ENCODE assay signal across 8 mouse cellular contexts in the genomic region with DNA sequence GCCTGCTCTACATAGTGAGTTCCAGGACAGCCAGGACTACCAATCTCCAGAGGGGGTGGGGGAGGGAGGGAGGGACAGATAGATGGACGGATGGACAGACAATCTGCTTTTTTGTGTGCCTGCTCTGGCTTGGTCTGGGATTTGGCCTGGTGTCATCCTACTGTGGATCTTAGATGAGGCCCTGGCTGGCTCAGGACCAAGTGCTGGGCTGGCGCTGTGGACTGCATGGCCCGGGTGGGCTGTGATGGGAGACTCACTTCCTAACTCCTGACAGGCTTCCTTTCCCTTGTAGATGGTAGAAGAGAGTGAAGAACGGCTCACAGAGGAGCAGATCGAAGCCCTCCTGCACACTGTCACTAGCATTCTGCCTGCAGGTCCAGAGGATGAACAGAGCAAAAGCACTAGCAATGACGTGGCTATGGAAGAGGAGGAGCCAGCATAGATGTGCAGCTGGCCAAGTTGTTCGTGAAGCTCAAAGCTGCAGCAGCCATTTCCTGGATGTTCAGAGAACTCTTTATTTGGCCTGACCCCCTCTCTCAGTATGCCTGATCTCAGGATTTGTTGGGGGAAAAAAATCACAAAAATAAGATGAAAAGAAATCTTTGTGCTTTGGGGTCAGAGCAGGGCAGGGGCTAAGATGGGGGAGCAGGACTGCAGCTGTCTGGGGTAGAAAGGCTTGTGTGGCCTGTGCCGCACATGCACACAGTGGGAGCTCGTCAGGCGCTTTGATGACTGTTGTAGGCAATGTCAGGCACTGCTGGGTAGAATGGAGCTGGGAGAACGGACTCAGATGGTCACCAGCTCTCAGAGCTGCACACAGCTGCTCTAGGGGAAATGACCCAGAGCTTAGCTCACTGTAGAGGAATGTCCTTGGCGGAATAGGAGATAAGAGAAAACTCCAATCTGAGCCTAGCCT. TPM values are rescaled to one million over a fixed set of nuclear protein-coding genes. Genes with fewer than 3 reads are reported as not detected.
DNase-seq lines count a peak whose midpoint lies in the region; ATAC-seq lines count a peak whose summit lies in the region.

No protein-coding gene starts in this region.

- H3K27me3 ChIP-seq in heart, embryonic 12.5 days (replicated peaks), result peaks cover 6% of the 10 kb centered on the region; the same call in 1 of the 2 replicates
- no peaks in the 10 kb centered on the region for H3K27me3 ChIP-seq in limb, embryonic 15.5 days

- no peak overlapping the region for H3K9ac ChIP-seq in heart, embryonic 12.5 days
- H3K9ac ChIP-seq in limb, embryonic 15.5 days, result no peak overlapping the region

- peak; percentile 81 for ATAC-seq in heart, embryonic 12.5 days (ENCODE audit: insufficient number of reproducible peaks, low FRiP score)
- ATAC-seq in limb, embryonic 15.5 days (ENCODE audit: insufficient number of reproducible peaks, low FRiP score, low TSS enrichment, low read depth), result peak; percentile 21; the same call in 1 of the 2 replicates
- ATAC-seq in CD4-positive, CD25-positive, alpha-beta regulatory T cell, adult 4 months, result no peak
- no peak for ATAC-seq in megakaryocyte-erythroid progenitor cell, adult 5-6 weeks (replicated peaks; ENCODE audit: low FRiP score, low TSS enrichment, poor library complexity, severe bottlenecking)
- ATAC-seq in erythroid progenitor cell, adult 5-6 weeks (replicated peaks; ENCODE audit: low FRiP score, poor library complexity, severe bottlenecking), result no peak

- H3K9me3 ChIP-seq in heart, embryonic 12.5 days (replicated peaks), result no peaks in the 10 kb centered on the region
- H3K9me3 ChIP-seq in limb, embryonic 15.5 days, result no peaks in the 10 kb centered on the region

- peaks cover 20% of the 10 kb centered on the region for H3K36me3 ChIP-seq in heart, embryonic 12.5 days
- peaks cover 32% of the 10 kb centered on the region for H3K36me3 ChIP-seq in limb, embryonic 15.5 days

- peaks cover 13% of the 10 kb centered on the region for H3K4me1 ChIP-seq in heart, embryonic 12.5 days (replicated peaks)
- peaks cover 2% of the 10 kb centered on the region; the same call in 1 of the 2 replicates for H3K4me1 ChIP-seq in limb, embryonic 15.5 days

- intact Hi-C loops in gastrocnemius, postnatal 14 days (cut with DNase I; ENCODE audit: low total_unique reads), result no loop called here

- 49% methylated on average over 12 of the region's 12 CpGs for WGBS in heart, embryonic 12.5 days
- 75% methylated on average over 12 of the region's 12 CpGs for WGBS in limb, embryonic 15.5 days

- DNase-seq in gastrocnemius, postnatal 14 days, result peak; percentile 41
- no peak for DNase-seq in gastrocnemius, adult 8-10 months (ENCODE audit: low spot score in 2 of 2)
- DNase-seq in brain, adult 2 months (ENCODE audit: low read depth, low spot score), result peak; percentile 54

- H3K4me2 ChIP-seq in heart, embryonic 12.5 days, result no peak overlapping the region
- H3K4me2 ChIP-seq in limb, embryonic 15.5 days, result no peak overlapping the region

- H3K4me3 ChIP-seq in heart, embryonic 12.5 days, result no peak overlapping the region
- H3K4me3 ChIP-seq in limb, embryonic 15.5 days, result no peak overlapping the region

- H3K27ac ChIP-seq in heart, embryonic 12.5 days (ENCODE audit: poor library complexity, severe bottlenecking), result peak overlapping the region; percentile 72
- H3K27ac ChIP-seq in limb, embryonic 15.5 days, result peak overlapping the region; percentile 43; the same call in 1 of the 2 replicates

RNA-seq across cellular contexts. Expression of gene Tpst1, which starts 13.5 kb away (rescaled TPM):
- 10 to 100 TPM; 15.6 to 22.6 TPM for total RNA-seq in gastrocnemius, postnatal 14 days (2021)
- 1 to 10 TPM; 3.7 to 4.5 (median 4.0) TPM for total RNA-seq in gastrocnemius, adult 8-10 months (2022)
- 25.8 and 29.4 TPM in 2 replicates for polyA plus RNA-seq in heart, embryonic 12.5 days (2016; fragmentation: Nextera tagmentation; extraction: Ambion mirVana)
- 119 and 123 TPM in 2 replicates for polyA plus RNA-seq in limb, embryonic 15.5 days (2015; fragmentation: Nextera tagmentation; extraction: Ambion mirVana)
- polyA plus RNA-seq in CD4-positive, CD25-positive, alpha-beta regulatory T cell, adult 4 months (2017; shearing (Covaris generic)), result 1 to 10 TPM; 1.8 to 3.6 TPM
- total RNA-seq in megakaryocyte-erythroid progenitor cell, adult 5-6 weeks (2014; fragmentation: Nextera tagmentation), result 12.1 and 17.6 TPM in 2 replicates
- 4.8 and 7.9 TPM in 2 replicates for total RNA-seq in megakaryocyte-erythroid progenitor cell, adult 5-6 weeks (2017)
- total RNA-seq in erythroid progenitor cell, adult 5-6 weeks (2015; ENCODE audit: low replicate concordance), result 5.0 and 11.7 TPM in 2 replicates
- 4.5 and 9.1 TPM in 2 replicates for total RNA-seq in erythroid progenitor cell, adult 5-6 weeks (2017; ENCODE audit: low replicate concordance)

RNA-seq across cellular contexts. Expression of gene Crcp, which starts 30.6 kb away (rescaled TPM):
- total RNA-seq in gastrocnemius, postnatal 14 days (2021), result 10 to 100 TPM; 11.1 to 12.6 TPM
- total RNA-seq in gastrocnemius, adult 8-10 months (2022), result 10 to 100 TPM; 18.0 to 22.5 (median 20.7) TPM
- polyA plus RNA-seq in heart, embryonic 12.5 days (2016; fragmentation: Nextera tagmentation; extraction: Ambion mirVana), result 21.2 and 22.5 TPM in 2 replicates
- polyA plus RNA-seq in limb, embryonic 15.5 days (2015; fragmentation: Nextera tagmentation; extraction: Ambion mirVana), result 35.8 and 38.3 TPM in 2 replicates
- 10 to 100 TPM; 60.0 to 75.7 TPM for polyA plus RNA-seq in CD4-positive, CD25-positive, alpha-beta regulatory T cell, adult 4 months (2017; shearing (Covaris generic))
- total RNA-seq in megakaryocyte-erythroid progenitor cell, adult 5-6 weeks (2014; fragmentation: Nextera tagmentation), result 33.3 and 58.9 TPM in 2 replicates
- 43.5 and 120 TPM in 2 replicates for total RNA-seq in megakaryocyte-erythroid progenitor cell, adult 5-6 weeks (2017)
- 15.1 and 31.4 TPM in 2 replicates for total RNA-seq in erythroid progenitor cell, adult 5-6 weeks (2015; ENCODE audit: low replicate concordance)
- 17.2 and 18.1 TPM in 2 replicates for total RNA-seq in erythroid progenitor cell, adult 5-6 weeks (2017; ENCODE audit: low replicate concordance)

RNA-seq across cellular contexts. Expression of gene Asl, which starts 30.6 kb away (rescaled TPM):
- 10 to 100 TPM; 12.5 to 15.8 TPM for total RNA-seq in gastrocnemius, postnatal 14 days (2021)
- total RNA-seq in gastrocnemius, adult 8-10 months (2022), result 10 to 100 TPM in 3 of 4 experiments, 1 to 10 TPM in 1; 8.4 to 16.5 (median 11.7) TPM
- polyA plus RNA-seq in heart, embryonic 12.5 days (2016; fragmentation: Nextera tagmentation; extraction: Ambion mirVana), result 15.7 and 19.1 TPM in 2 replicates
- polyA plus RNA-seq in limb, embryonic 15.5 days (2015; fragmentation: Nextera tagmentation; extraction: Ambion mirVana), result 27.7 and 29.0 TPM in 2 replicates
- polyA plus RNA-seq in CD4-positive, CD25-positive, alpha-beta regulatory T cell, adult 4 months (2017; shearing (Covaris generic)), result 100 to 1,000 TPM; 102 to 103 TPM
- total RNA-seq in megakaryocyte-erythroid progenitor cell, adult 5-6 weeks (2014; fragmentation: Nextera tagmentation), result 13.7 and 19.9 TPM in 2 replicates
- total RNA-seq in megakaryocyte-erythroid progenitor cell, adult 5-6 weeks (2017), result 14.0 and 18.3 TPM in 2 replicates
- total RNA-seq in erythroid progenitor cell, adult 5-6 weeks (2015; ENCODE audit: low replicate concordance), result 8.6 and 10.9 TPM in 2 replicates
- total RNA-seq in erythroid progenitor cell, adult 5-6 weeks (2017; ENCODE audit: low replicate concordance), result 1.8 TPM in 1 of 2 replicates, not detected in the other

RNA-seq across cellular contexts. Expression of gene Gusb, which starts 56.8 kb away (rescaled TPM):
- 10 to 100 TPM; 10.6 to 13.4 TPM for total RNA-seq in gastrocnemius, postnatal 14 days (2021)
- total RNA-seq in gastrocnemius, adult 8-10 months (2022), result 1 to 10 TPM; 7.2 to 9.1 (median 8.4) TPM
- polyA plus RNA-seq in heart, embryonic 12.5 days (2016; fragmentation: Nextera tagmentation; extraction: Ambion mirVana), result 46.8 and 48.1 TPM in 2 replicates
- polyA plus RNA-seq in limb, embryonic 15.5 days (2015; fragmentation: Nextera tagmentation; extraction: Ambion mirVana), result 45.6 and 49.6 TPM in 2 replicates
- 10 to 100 TPM; 49.4 to 60.6 TPM for polyA plus RNA-seq in CD4-positive, CD25-positive, alpha-beta regulatory T cell, adult 4 months (2017; shearing (Covaris generic))
- total RNA-seq in megakaryocyte-erythroid progenitor cell, adult 5-6 weeks (2014; fragmentation: Nextera tagmentation), result 62.0 and 80.6 TPM in 2 replicates
- total RNA-seq in megakaryocyte-erythroid progenitor cell, adult 5-6 weeks (2017), result 36.1 and 42.0 TPM in 2 replicates
- 24.9 and 27.2 TPM in 2 replicates for total RNA-seq in erythroid progenitor cell, adult 5-6 weeks (2015; ENCODE audit: low replicate concordance)
- total RNA-seq in erythroid progenitor cell, adult 5-6 weeks (2017; ENCODE audit: low replicate concordance), result 5.4 and 15.1 TPM in 2 replicates

Comparison
In these comparisons a context has a peak if more than half of its experiments do, and no peak if none do; other contexts are left out.
1. DNase-seq: peak in gastrocnemius, postnatal 14 days (single experiment) and brain, adult 2 months (single experiment); none in gastrocnemius, adult 8-10 months (0 of 2).
2. ATAC-seq: peak in heart, embryonic 12.5 days (single experiment) and limb, embryonic 15.5 days (single experiment); none in CD4-positive, CD25-positive, alpha-beta regulatory T cell, adult 4 months (single experiment), megakaryocyte-erythroid progenitor cell, adult 5-6 weeks (single experiment) and erythroid progenitor cell, adult 5-6 weeks (single experiment).